Mouse (Mus musculus) splenic B cell, adult 2 months (primary cell): Measurements from ENCODE around the gene Gnrhr.

Source experiments
- DNase-seq: peaks from one replicate; pipeline ENCODE4 v3.0.0-alpha.2; 2011; ENCODE audit warnings: low read depth, low spot score
- H3K27me3 ChIP-seq: 2 replicates; pipeline ENCODE4 v1.6.1; 2012; ENCODE audit warnings: mild to moderate bottlenecking, low read length, moderate library complexity, mixed read lengths; ENCODE audit not compliant: control insufficient read depth, poor library complexity, insufficient read depth, severe bottlenecking
- H3K36me3 ChIP-seq: 2 replicates; pipeline ENCODE4 v1.6.1; 2012; ENCODE audit warnings: mild to moderate bottlenecking, low read length, moderate library complexity, mixed read lengths; ENCODE audit not compliant: control insufficient read depth, poor library complexity, insufficient read depth, severe bottlenecking

Gene Gnrhr

DNA sequence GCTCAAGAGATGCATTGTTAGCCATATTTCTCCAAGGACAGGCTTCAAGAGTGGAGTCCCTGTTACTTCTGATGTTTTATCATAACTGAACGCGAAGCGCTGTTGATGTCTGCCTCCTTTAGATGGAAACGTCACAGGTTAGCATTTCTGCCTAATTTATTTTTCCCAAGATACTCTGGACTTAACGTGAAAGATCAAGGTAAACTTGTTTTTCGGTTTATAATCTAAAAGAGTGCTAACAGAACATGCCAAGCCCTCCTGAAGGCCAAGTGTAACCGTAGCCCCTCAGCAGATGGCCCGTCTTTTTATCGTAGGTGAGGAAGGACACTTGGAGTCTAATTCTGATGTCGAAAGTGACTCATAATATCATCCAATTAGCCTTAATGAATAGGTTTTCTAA, at the start of gene Gnrhr:
Gnrhr (minus strand) TSS at position 101 of the 400 bp plus-strand sequence.
- H3K27me3 ChIP-seq = no peaks in the 10 kb centered on the region
- no peak for DNase-seq

GRCm38 (mm10) chr5:86246559-86246958, 48.9 kb upstream of the Gnrhr start:
- H3K27me3 ChIP-seq = no peaks in the 10 kb centered on the region
- no peaks in the 10 kb centered on the region for H3K36me3 ChIP-seq

More for the DNA sequence above, at the start of gene Gnrhr:
- H3K36me3 ChIP-seq = no peaks in the 10 kb centered on the region

GRCm38 (mm10) chr5:86244880-86245279, 47.2 kb upstream of the Gnrhr start:
- H3K36me3 ChIP-seq = no peaks in the 10 kb centered on the region
- H3K27me3 ChIP-seq = no peaks in the 10 kb centered on the region
- no peak for DNase-seq

More at GRCm38 (mm10) chr5:86246559-86246958, 48.9 kb upstream of the Gnrhr start:
- no peak for DNase-seq

GRCm38 (mm10) chr5:86244275-86244674, 46.6 kb upstream of the Gnrhr start:
- H3K27me3 ChIP-seq = no peaks in the 10 kb centered on the region
- no peaks in the 10 kb centered on the region for H3K36me3 ChIP-seq
- no peak for DNase-seq

DNA sequence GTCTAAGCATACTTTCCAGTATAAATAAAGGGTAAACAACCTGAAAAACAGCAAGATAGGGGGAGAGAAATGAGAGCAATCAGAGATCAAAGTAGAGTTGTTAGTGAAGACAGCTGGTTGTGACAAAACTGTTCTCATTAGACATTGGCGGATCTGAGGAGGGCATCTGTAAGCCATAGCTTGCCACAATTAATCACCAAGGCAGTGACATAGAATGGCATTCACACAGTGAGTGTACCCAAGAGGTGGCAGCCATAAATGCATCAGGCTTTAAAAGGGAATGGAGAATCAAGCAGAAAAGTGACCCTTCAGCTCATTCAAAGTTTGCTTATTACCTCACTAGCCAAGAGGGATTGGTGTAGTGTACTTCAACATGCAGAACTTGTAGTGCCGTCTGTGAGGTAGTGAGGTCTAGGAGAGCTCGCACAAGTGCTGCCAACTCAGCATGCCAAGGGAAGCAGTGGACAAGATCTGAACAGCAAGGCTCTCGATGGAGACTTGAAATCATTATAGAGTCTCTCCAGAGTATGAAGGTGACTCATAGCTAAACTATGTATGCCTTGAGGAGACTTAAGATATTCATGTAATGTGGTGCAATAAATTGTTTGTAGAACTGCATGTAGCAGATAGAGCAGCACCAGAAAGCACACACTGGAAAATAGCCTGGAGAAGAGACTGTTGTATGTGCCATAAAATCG, 29.6 kb upstream of the Gnrhr start:
- H3K27me3 ChIP-seq = no peaks in the 10 kb centered on the region
- DNase-seq = no peak
- no peaks in the 10 kb centered on the region for H3K36me3 ChIP-seq

DNA sequence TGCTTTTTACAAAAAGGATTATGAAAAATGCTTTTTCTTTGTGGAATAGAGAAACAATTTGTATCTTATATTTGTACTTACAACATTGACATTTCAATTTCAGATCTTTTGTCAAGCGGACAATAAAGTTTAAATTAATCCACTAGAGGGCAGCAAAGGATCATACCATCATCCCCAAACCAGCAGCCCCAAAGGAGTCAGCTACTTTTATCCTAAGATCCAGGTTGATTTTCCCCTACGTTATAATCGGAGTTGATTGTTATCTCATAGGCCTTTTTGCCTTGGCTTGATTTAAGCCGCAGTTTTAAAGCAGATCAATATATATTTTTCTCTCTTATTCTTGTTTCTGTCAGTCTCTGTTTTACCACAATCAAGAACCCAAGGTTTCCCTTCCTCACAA, 6.3 kb downstream of the Gnrhr start:
- Histone ChIP-seq H3K27me3 (no peaks in the 10 kb centered on the region), H3K36me3 (no peaks in the 10 kb centered on the region)
- peak; percentile 62 for DNase-seq

GRCm38 (mm10) chr5:86190770-86191169, 6.9 kb downstream of the Gnrhr start:
- DNase-seq = peak; percentile 78
- Histone ChIP-seq H3K36me3 (no peaks in the 10 kb centered on the region), H3K27me3 (no peaks in the 10 kb centered on the region)

DNA sequence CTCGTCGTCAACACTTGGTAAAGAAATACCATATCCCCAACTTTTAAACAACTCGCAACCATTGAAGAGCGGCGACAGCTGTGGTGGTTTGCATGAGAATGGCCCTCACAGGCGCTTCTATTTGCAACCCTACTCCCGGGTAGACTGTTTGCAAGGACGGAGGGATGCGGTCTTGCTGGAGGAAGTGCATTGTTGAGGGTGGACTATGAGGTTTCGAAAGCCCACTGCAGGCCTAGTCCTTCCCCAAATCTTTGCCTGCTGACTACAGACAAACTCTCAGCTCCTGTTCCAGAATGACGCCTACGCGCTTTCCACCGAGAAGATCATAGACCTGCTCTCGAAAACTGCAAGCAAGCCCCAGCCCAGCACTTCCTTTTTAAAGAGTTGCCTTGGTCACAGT, 7.4 kb downstream of the Gnrhr start:
- no peaks in the 10 kb centered on the region for H3K27me3 ChIP-seq
- no peaks in the 10 kb centered on the region for H3K36me3 ChIP-seq
- peak; percentile 38 for DNase-seq

- no peaks in the 10 kb centered on the region for H3K36me3 ChIP-seq
- no peak for DNase-seq
Observed at GRCm38 (mm10) chr5:86187441-86187840, 10.3 kb downstream of the Gnrhr start.

DNA sequence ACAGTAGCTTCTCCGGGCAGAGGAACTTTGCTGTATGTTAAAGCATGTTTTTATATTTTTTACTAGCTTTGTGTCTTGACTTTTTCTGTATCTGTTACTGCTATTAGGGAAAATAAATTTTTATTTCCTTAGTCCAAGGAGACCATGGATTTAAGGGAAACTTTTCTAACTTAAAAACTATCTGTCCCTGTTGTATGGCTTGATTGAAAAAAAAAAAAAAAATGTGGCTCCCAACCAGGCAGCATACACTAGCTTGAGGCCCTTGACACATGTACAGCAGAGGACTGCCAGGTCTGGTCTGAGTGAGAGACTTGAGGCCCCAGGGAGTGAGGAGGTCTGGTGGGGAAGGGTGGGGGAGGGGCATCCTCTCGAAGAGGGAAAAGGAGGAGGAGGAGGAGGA, 23.9 kb downstream of the Gnrhr start:
- no peak for DNase-seq
- H3K27me3 ChIP-seq = no peaks in the 10 kb centered on the region
- H3K36me3 ChIP-seq = no peaks in the 10 kb centered on the region

More at GRCm38 (mm10) chr5:86187441-86187840, 10.3 kb downstream of the Gnrhr start:
- H3K27me3 ChIP-seq = no peaks in the 10 kb centered on the region

GRCm38 (mm10) chr5:86172449-86173161, 25.1 kb downstream of the Gnrhr start, which contains the start of gene Uba6:
Uba6 (minus strand) TSS chr5:86172803.
- Histone ChIP-seq H3K36me3 (no peaks in the 10 kb centered on the region), H3K27me3 (no peaks in the 10 kb centered on the region)
- DNase-seq = peak; percentile 100

DNA sequence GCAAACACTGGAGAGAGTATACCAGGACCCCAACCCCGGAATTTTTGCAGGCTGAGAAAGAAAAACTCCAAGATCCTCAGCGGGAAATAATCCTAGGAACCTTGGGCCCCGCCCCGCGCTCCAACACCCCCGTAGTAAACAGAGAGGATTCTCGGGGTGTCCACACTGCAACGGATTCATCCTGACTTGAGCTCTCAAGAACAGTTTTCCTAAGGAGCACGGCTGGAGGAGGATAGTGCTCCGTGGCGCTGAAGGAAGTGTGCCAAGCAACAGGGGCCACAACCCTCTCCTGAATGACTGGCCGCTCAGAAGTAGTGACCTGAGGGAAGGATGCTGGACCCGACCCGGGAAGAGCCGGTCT, 25.6 kb downstream of the Gnrhr start:
- no peaks in the 10 kb centered on the region for H3K36me3 ChIP-seq

More for the DNA sequence above, 25.6 kb downstream of the Gnrhr start:
- H3K27me3 ChIP-seq = no peaks in the 10 kb centered on the region
- DNase-seq = no peak
